Mouse (Mus musculus) embryo, embryonic 11.5 days (tissue): ENCODE results near the gene Dnajb11.

ENCODE experiments used
- DNase-seq: peaks from one replicate; pipeline ENCODE4 v3.0.0-alpha.2; 2012; ENCODE audit warnings: low read depth, low spot score

Dnajb11 gene

DNA sequence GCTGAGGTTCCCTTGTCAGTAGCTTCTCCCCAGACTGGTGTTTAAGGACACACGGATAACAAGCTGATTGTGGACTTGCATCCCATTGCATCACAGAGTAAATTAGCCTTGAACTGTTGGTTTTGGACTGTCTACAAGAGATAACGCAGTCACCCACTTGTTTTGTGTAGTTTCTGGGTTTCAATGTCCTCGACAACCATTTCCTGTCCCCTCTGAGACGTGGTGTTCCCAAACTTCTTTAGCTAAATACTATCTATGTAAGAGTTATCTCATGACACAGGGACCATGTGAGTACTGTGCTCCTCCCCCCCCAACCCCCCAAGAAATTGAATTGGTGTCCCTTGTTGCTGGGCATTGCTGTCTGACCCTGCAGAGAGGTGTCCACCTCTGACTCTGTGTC lies 23.8 kb downstream of the Dnajb11 start:
- no peak for DNase-seq

DNA sequence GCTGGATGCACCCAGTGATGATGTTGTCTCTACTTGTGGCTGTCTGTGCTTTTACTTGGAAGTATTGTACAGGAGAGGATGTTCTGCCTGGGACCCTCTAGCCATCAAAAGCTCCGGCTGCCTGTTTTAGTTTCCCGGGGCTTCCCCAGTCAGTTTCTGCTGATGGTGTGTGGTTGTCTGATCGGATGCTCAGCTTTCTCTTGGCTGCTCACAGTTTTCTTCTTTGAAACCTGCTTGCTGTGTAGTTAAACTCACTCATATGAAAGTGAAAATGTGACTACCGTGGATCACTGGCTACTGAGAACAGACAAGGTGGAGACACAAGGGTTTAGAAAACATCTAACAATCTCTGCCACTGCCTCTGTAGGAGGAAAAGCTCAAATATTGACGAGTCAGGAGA lies 25.8 kb downstream of the Dnajb11 start:
- DNase-seq, result no peak

DNA sequence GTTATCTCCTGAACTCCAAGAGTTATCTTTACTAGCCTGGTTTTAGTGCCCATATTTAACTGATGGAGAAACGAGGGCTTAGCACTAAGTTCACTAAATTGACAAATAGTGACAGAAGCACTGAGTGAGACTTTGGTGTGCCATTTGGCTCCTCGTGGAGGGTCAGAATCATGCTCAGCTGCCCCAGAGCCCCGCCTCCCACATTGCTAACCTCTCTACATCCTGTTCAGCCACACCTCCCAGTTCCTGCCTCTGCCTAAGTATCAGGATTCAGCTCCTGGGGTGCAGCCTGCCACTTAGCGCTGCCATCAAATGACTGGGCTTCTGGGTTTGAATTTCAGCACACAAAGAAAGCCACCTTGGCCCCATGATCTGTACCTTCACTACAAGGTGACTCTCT lies 27.7 kb downstream of the Dnajb11 start:
- no peak for DNase-seq

- no peak for DNase-seq
Observed at GRCm38 (mm10) chr16:22886726-22887125, 29.1 kb downstream of the Dnajb11 start.

GRCm38 (mm10) chr16:22888835-22889234 lies 31.2 kb downstream of the Dnajb11 start:
- DNase-seq, result no peak

DNA sequence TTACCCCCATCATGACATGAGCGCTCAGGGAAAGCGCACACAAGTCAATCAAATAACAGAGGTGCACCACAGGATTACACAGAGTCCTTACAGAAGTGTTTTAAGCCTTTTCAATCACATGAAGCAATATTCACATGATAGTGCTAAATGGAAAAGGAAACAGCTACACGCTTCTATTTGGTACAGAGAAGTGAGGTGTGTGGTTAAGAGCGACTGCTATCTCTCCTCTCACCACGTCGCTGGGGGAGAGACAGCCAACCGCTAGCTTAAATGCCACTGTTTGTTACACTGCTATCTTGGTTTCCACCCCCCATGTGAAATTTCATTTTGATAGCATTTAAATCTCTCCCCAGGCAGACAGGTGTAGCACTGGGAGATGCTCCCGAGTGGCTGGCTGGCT lies 32.1 kb downstream of the Dnajb11 start:
- DNase-seq, result no peak

GRCm38 (mm10) chr16:22890683-22891510 lies 33.3 kb downstream of the Dnajb11 start, which contains the start of gene Ahsg:
TSS of gene Ahsg (plus strand) at chr16:22891277.
- DNase-seq, result no peak

GRCm38 (mm10) chr16:22891733-22892154 lies 34.1 kb downstream of the Dnajb11 start:
- no peak for DNase-seq

GRCm38 (mm10) chr16:22894095-22894494 lies 36.5 kb downstream of the Dnajb11 start:
- DNase-seq, result no peak

GRCm38 (mm10) chr16:22896618-22897017 lies 39.0 kb downstream of the Dnajb11 start:
- DNase-seq, result no peak

- DNase-seq, result no peak
Observed at GRCm38 (mm10) chr16:22899346-22899745, 41.7 kb downstream of the Dnajb11 start.

DNA sequence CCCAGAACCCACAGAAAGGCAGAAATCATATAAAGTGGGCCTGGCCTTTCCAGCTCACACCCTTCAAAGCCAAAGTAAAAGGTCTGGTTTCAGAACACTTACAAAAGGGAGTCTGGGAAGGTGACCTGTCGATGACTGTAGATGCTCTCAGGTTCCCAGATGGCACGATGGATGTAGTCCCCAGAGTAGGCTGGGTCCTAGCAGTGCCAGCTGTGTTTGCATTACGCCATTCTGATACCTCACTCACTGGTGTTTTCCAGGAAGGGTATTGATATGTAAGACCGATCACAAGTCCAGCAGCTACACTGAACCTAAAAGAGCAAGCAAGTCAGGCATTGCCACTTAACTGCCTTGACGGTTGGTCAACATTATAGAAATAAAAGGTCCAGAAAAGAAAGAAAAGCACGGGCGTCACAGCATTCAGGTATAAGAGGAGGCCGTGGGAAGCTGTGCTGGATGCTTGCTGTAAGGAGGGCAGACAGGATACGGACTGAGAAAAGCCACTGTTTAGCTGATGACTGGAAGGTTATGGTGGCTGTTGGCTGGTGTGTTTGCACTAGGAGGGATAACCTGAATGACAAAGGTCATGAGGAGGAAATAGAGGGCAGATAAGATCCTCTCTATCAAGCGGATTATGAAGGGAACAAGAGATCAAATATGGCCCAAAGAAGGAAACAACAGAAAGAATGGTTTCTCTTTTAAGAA lies 42.4 kb downstream of the Dnajb11 start:
- DNase-seq, result no peak

DNA sequence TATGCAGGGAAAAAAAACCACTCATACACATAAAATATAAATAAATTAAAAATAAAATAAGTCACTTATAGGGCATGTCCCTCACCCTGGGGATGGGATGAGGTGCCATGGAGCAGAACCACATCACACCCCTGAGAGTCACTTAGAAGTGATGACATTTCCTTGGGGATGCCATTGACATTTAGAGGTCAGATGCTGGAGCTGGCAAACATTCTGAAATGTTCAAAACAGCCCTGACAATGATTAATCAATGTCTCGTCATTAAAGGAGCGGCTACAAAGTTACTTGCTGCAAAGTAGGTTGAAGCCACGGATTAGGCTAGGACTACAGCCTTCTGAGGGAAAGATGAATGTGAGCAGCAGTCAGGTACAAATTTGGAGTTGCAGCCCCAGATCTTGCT lies 43.7 kb downstream of the Dnajb11 start:
- no peak for DNase-seq

GRCm38 (mm10) chr16:22909290-22909689 lies 51.6 kb downstream of the Dnajb11 start:
- DNase-seq, result no peak

GRCm38 (mm10) chr16:22911986-22912385 lies 54.3 kb downstream of the Dnajb11 start:
- DNase-seq, result no peak

GRCm38 (mm10) chr16:22912886-22913285 lies 55.2 kb downstream of the Dnajb11 start:
- no peak for DNase-seq

- no peak for DNase-seq
Observed at GRCm38 (mm10) chr16:22914276-22914675, 56.6 kb downstream of the Dnajb11 start.

DNA sequence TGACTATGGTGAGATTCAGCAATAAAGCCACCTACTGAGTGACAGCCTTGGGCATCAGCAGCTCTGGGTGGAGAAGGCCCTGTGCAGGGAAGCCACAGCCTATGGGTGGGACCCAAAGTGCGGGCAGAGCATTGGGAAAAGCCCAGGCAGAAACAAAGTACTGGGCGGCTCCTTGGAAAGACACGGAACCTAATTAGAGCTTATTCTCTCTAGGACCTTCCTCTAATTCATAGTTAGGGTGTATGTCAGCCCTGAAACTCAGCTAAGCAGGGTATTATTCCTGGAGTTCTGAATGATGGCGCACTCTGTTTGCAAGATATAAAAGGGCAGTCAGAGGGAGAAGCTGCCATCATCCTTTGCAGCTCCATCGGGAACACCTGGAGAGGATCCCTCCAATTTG lies 60.4 kb downstream of the Dnajb11 start, which contains the start of gene Fetub:
Fetub (plus strand) TSS at position 301 of the 400 bp plus-strand sequence.
- DNase-seq, result no peak

DNA sequence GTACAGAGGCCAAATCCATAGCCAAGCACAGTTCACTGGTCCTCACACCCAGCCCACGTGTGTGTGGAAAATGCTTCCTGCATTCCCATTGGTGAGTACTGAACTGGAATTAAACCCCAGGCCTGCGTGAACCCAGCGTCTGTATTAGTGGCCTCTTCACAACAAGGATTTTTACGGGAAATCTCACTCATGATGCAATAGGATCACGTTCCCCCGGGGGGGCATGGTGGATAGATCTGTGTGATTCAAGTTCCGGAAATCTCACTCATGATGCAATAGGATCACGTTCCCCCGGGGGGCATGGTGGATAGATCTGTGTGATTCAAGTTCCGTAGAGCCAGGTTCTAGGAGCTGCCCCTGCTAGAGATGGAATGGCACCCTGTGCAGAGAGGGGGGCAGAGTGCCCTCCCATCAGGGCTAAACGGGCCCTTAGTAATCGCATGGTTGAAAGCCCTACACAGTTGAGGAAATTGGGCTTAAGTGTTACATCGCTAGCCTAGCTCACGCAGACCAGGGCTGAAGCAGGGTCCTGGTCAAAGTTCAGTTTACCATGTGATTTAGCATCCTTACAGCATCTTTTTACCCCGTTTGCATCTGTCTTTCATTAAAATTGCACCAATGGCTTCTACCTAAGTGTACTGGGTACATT lies 61.1 kb downstream of the Dnajb11 start:
- no peak for DNase-seq

DNA sequence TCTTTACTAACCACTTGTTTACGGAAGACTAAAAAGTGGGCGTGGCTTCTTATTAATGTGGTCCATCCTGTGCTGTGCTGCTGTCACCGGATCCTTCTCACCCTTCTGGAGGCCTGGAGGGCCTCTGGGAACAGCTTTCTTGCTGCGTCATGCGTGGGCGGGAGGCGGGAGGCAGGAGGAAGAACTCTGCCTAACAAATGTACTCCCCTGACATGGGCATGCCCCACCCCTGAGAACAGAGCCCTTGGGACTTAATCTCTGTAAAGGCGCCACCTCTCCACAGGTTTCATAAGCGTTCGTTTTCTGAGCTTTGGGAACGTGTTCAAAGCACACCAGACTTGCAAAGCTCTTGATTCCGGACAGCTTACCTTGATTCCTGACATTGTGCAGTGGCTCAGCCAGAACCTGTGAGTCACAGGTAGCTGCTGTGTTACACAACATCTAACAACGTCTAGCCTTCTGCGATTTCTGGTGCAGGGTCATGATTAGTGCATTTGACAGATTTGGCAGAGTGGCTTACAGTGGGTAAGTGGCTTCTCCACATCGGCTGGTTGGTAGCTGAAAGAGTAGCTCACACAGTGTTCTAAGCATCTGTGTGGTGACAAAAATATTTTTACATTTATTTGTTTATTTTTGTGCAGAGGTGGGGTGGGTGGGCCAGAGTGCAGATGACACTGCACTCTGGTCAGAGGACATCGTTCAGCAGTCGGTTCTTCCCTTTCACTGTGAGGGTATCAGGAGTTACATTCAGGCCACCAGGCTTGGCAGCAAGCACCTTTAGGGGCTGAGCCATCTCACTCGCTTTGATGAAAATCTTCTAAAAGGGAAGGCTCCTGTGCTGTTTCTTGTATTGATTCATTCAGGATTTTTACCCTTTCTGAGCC lies 62.6 kb downstream of the Dnajb11 start:
- DNase-seq, result no peak

- DNase-seq, result no peak
Observed at GRCm38 (mm10) chr16:22921761-22922160, 64.1 kb downstream of the Dnajb11 start.
